Mouse (Mus musculus) MEL (cell line): ENCODE results near the gene Zbtb43. TPM values are rescaled to one million over a fixed set of nuclear protein-coding genes. Genes with fewer than 3 reads are reported as not detected.
A peak's percentile ranks its signal among the peaks of the same experiment; 100 is the strongest.

Source experiments
- DNase-seq: peaks from one replicate; pipeline ENCODE4 v3.0.0; 2011; ENCODE audit warnings: low read depth, low spot score
- H3K27ac ChIP-seq: 2 replicates; pipeline ENCODE4 v1.5.1; 2012; ENCODE audit warnings: low read depth, mild to moderate bottlenecking, control low read depth, low read length, moderate library complexity; ENCODE audit not compliant: control insufficient read depth
- H3K27me3 ChIP-seq, 2 experiments: fragments of 150-350 bp in 1 of 2; sonication (generic) in 1 of 2; 2 replicates each; pipeline ENCODE4 v1.6.1; 2012; ENCODE audit warnings: low read length in 2 of 2, mild to moderate bottlenecking in 2 of 2, improper control_type of control experiment in 1 of 2, moderate library complexity in 1 of 2; ENCODE audit not compliant: insufficient read depth in 2 of 2, control insufficient read depth in 1 of 2
- H3K36me3 ChIP-seq, 2 experiments: 2 replicates each; pipeline ENCODE4 v1.6.1; 2012 to 2014; ENCODE audit warnings: low read length in 2 of 2, improper control_type of control experiment in 1 of 2, inconsistent platforms in 1 of 2, mild to moderate bottlenecking in 1 of 2; ENCODE audit not compliant: insufficient read depth in 2 of 2, control insufficient read depth in 1 of 2
- H3K4me1 ChIP-seq, 2 experiments: fragments of 150-350 bp in 1 of 2; sonication (generic) in 1 of 2; 2 replicates each; pipeline ENCODE4 v1.6.1; 2012; ENCODE audit warnings: low read length in 2 of 2, improper control_type of control experiment in 1 of 2, mild to moderate bottlenecking in 1 of 2; ENCODE audit not compliant: insufficient read depth in 2 of 2, control insufficient read depth in 1 of 2
- H3K4me3 ChIP-seq, 2 experiments: fragments of 150-350 bp in 1 of 2; sonication (generic) in 1 of 2; 2 replicates each; pipeline ENCODE4 v1.5.1; 2012; ENCODE audit warnings: low read depth in 2 of 2, low read length in 2 of 2, mild to moderate bottlenecking in 2 of 2, moderate library complexity in 2 of 2, control low read depth in 1 of 2, improper control_type of control experiment in 1 of 2; ENCODE audit not compliant: control insufficient read depth in 1 of 2, insufficient read depth in 1 of 2
- H3K79me2 ChIP-seq: 2 replicates; pipeline ENCODE4 v1.6.1; 2012; ENCODE audit warnings: mild to moderate bottlenecking, low read length, moderate library complexity; ENCODE audit not compliant: control insufficient read depth, poor library complexity, insufficient read depth
- H3K9ac ChIP-seq: 2 replicates; pipeline ENCODE4 v1.6.1; 2012; ENCODE audit warnings: low read depth, mild to moderate bottlenecking, control low read depth, low read length, moderate library complexity; ENCODE audit not compliant: control insufficient read depth, poor library complexity, severe bottlenecking
- H3K9me3 ChIP-seq: fragments of 150-350 bp; sonication (generic); replicated peaks from 2 replicates; pipeline ENCODE4 v1.6.1; 2012; ENCODE audit warnings: mild to moderate bottlenecking, low read length, improper control_type of control experiment, moderate library complexity; ENCODE audit not compliant: insufficient read depth
- BHLHE40 ChIP-seq: IDR thresholded peaks from 2 replicates; pipeline ENCODE4 v1.6.1; 2012; ENCODE audit warnings: low read depth, mild to moderate bottlenecking, inconsistent platforms, low read length, improper control_type of control experiment, borderline replicate concordance
- CHD2 ChIP-seq: IDR thresholded peaks from 2 replicates; pipeline ENCODE4 v1.6.1; 2011; ENCODE audit warnings: low read length, improper control_type of control experiment
- CTCF ChIP-seq, 3 experiments: IDR thresholded peaks in 2 of 3; conservative IDR thresholded peaks in 1 of 3; 2 replicates each; pipeline ENCODE4 v1.5.1; 2011 to 2012; ENCODE audit warnings: low read length in 3 of 3, low read depth in 2 of 3, mild to moderate bottlenecking in 2 of 3, improper control_type of control experiment in 1 of 3, inconsistent platforms in 1 of 3, mixed read lengths in 1 of 3, moderate library complexity in 1 of 3; ENCODE audit not compliant: control insufficient read depth in 1 of 3, insufficient read depth in 1 of 3, poor library complexity in 1 of 3, severe bottlenecking in 1 of 3
- E2F4 ChIP-seq: IDR thresholded peaks from 2 replicates; pipeline ENCODE4 v1.6.1; 2011; ENCODE audit warnings: low read depth, low read length, improper control_type of control experiment, borderline replicate concordance
- ELF1 ChIP-seq: IDR thresholded peaks from 2 replicates; pipeline ENCODE4 v1.6.1; 2014; ENCODE audit warnings: low read depth, mild to moderate bottlenecking, inconsistent platforms, low read length, improper control_type of control experiment, moderate library complexity
- EP300 ChIP-seq, 2 experiments: IDR thresholded peaks; 2 replicates each; pipeline ENCODE4 v1.6.1; 2011; ENCODE audit warnings: improper control_type of control experiment in 2 of 2, low read length in 2 of 2, low read depth in 1 of 2, mild to moderate bottlenecking in 1 of 2
- ETS1 ChIP-seq: IDR thresholded peaks from 2 replicates; pipeline ENCODE4 v1.6.1; 2012; ENCODE audit warnings: low read depth, mild to moderate bottlenecking, inconsistent platforms, low read length, improper control_type of control experiment, moderate library complexity
- GABPA ChIP-seq: IDR thresholded peaks from 2 replicates; pipeline ENCODE4 v1.6.1; 2012; ENCODE audit warnings: low read depth, mild to moderate bottlenecking, inconsistent platforms, low read length, improper control_type of control experiment, moderate library complexity
- GATA1 ChIP-seq: IDR thresholded peaks from 2 replicates; pipeline ENCODE4 v1.6.1; 2011; ENCODE audit warnings: low read depth, low read length, improper control_type of control experiment
- HCFC1 ChIP-seq: IDR thresholded peaks from 2 replicates; pipeline ENCODE4 v1.6.1; 2012; ENCODE audit warnings: low read depth, mild to moderate bottlenecking, inconsistent platforms, low read length, improper control_type of control experiment, moderate library complexity
- JUND ChIP-seq: IDR thresholded peaks from 2 replicates; pipeline ENCODE4 v1.6.1; 2011; ENCODE audit warnings: low read depth, mild to moderate bottlenecking, improper control_type of control experiment, low read length
- KAT2A ChIP-seq: conservative IDR thresholded peaks from 2 replicates; pipeline ENCODE4 v1.6.1; 2012; ENCODE audit warnings: low read depth, low read length, improper control_type of control experiment, inconsistent platforms
- MAFK ChIP-seq: IDR thresholded peaks from 2 replicates; pipeline ENCODE4 v1.6.1; 2011; ENCODE audit warnings: low read depth, mild to moderate bottlenecking, low read length, improper control_type of control experiment, borderline replicate concordance
- MAX ChIP-seq: IDR thresholded peaks from 2 replicates; pipeline ENCODE4 v1.6.1; 2011; ENCODE audit warnings: low read length, improper control_type of control experiment
- MAZ ChIP-seq: IDR thresholded peaks from 2 replicates; pipeline ENCODE4 v1.6.1; 2012; ENCODE audit warnings: low read depth, mild to moderate bottlenecking, inconsistent platforms, low read length, improper control_type of control experiment
- MEF2A ChIP-seq: IDR thresholded peaks from 2 replicates; pipeline ENCODE4 v1.6.1; 2014; ENCODE audit warnings: low read depth, mild to moderate bottlenecking, inconsistent platforms, low read length, improper control_type of control experiment; ENCODE audit not compliant: poor library complexity, insufficient replicate concordance, severe bottlenecking; ENCODE audit errors: extremely low read depth
- MXI1 ChIP-seq: IDR thresholded peaks from 2 replicates; pipeline ENCODE4 v1.6.1; 2011; ENCODE audit warnings: mild to moderate bottlenecking, low read depth, low read length, improper control_type of control experiment
- MYB ChIP-seq: IDR thresholded peaks from 2 replicates; pipeline ENCODE4 v1.6.1; 2011; ENCODE audit warnings: mild to moderate bottlenecking, low read depth, low read length, improper control_type of control experiment
- MYC ChIP-seq: IDR thresholded peaks from 2 replicates; pipeline ENCODE4 v1.6.1; 2011; ENCODE audit warnings: low read depth, mild to moderate bottlenecking, low read length, improper control_type of control experiment, moderate library complexity
- NRF1 ChIP-seq: IDR thresholded peaks from 2 replicates; pipeline ENCODE4 v1.6.1; 2014; ENCODE audit warnings: low read depth, mild to moderate bottlenecking, inconsistent platforms, low read length, improper control_type of control experiment, moderate library complexity; ENCODE audit not compliant: poor library complexity, insufficient read depth, severe bottlenecking
- POLR2A ChIP-seq, 2 experiments: IDR thresholded peaks; 2 replicates each; pipeline ENCODE4 v1.6.1; 2011 to 2012; ENCODE audit warnings: low read length in 2 of 2, mild to moderate bottlenecking in 2 of 2, control low read depth in 1 of 2, improper control_type of control experiment in 1 of 2, low read depth in 1 of 2, moderate library complexity in 1 of 2; ENCODE audit not compliant: control insufficient read depth in 1 of 2, insufficient read depth in 1 of 2, poor library complexity in 1 of 2
- POLR2AphosphoS2 ChIP-seq: IDR thresholded peaks from 2 replicates; pipeline ENCODE4 v1.6.1; 2011; ENCODE audit warnings: low read length, improper control_type of control experiment
- POLR2AphosphoS5 ChIP-seq: IDR thresholded peaks from 2 replicates; pipeline ENCODE4 v1.6.1; 2012; ENCODE audit warnings: low read depth, borderline replicate concordance, mild to moderate bottlenecking, inconsistent platforms, low read length, moderate library complexity, mixed read lengths
- RAD21 ChIP-seq: IDR thresholded peaks from 2 replicates; pipeline ENCODE4 v1.6.1; 2011; ENCODE audit warnings: mild to moderate bottlenecking, low read depth, low read length, improper control_type of control experiment
- RCOR1 ChIP-seq: IDR thresholded peaks from 2 replicates; pipeline ENCODE4 v1.6.1; 2012; ENCODE audit warnings: low read depth, mild to moderate bottlenecking, inconsistent platforms, low read length, improper control_type of control experiment
- SIN3A ChIP-seq: IDR thresholded peaks from 2 replicates; pipeline ENCODE4 v1.6.1; 2012; ENCODE audit warnings: low read length, improper control_type of control experiment, inconsistent platforms
- SMC3 ChIP-seq: IDR thresholded peaks from 2 replicates; pipeline ENCODE4 v1.6.1; 2011; ENCODE audit warnings: low read depth, low read length, improper control_type of control experiment
- TAL1 ChIP-seq: IDR thresholded peaks from 2 replicates; pipeline ENCODE4 v1.6.1; 2012; ENCODE audit warnings: mild to moderate bottlenecking, inconsistent platforms, low read length, moderate library complexity, mixed read lengths
- TBP ChIP-seq: IDR thresholded peaks from 2 replicates; pipeline ENCODE4 v1.8.0; 2011; ENCODE audit warnings: low read depth, low read length, improper control_type of control experiment
- TCF12 ChIP-seq: IDR thresholded peaks from 2 replicates; pipeline ENCODE4 v1.6.1; 2014; ENCODE audit warnings: low read depth, mild to moderate bottlenecking, inconsistent platforms, low read length, improper control_type of control experiment, moderate library complexity
- UBTF ChIP-seq: IDR thresholded peaks from 2 replicates; pipeline ENCODE4 v1.6.1; 2012; ENCODE audit warnings: low read depth, mild to moderate bottlenecking, inconsistent platforms, low read length, improper control_type of control experiment, moderate library complexity, borderline replicate concordance; ENCODE audit not compliant: insufficient read depth
- USF1 ChIP-seq: IDR thresholded peaks from 2 replicates; pipeline ENCODE4 v1.6.1; 2014; ENCODE audit warnings: low read depth, mild to moderate bottlenecking, inconsistent platforms, low read length, improper control_type of control experiment, moderate library complexity
- USF2 ChIP-seq, 2 experiments: IDR thresholded peaks; 2 replicates each; pipeline ENCODE4 v1.6.1; 2011 to 2012; ENCODE audit warnings: improper control_type of control experiment in 2 of 2, low read length in 2 of 2, borderline replicate concordance in 1 of 2, inconsistent platforms in 1 of 2, low read depth in 1 of 2, mild to moderate bottlenecking in 1 of 2; ENCODE audit not compliant: insufficient read depth in 1 of 2
- ZC3H11A ChIP-seq: IDR thresholded peaks from 2 replicates; pipeline ENCODE4 v1.6.1; 2012; ENCODE audit warnings: low read depth, mild to moderate bottlenecking, inconsistent platforms, low read length, improper control_type of control experiment
- ZKSCAN1 ChIP-seq: IDR thresholded peaks from 2 replicates; pipeline ENCODE4 v1.6.1; 2012; ENCODE audit warnings: low read depth, mild to moderate bottlenecking, inconsistent platforms, low read length, improper control_type of control experiment, moderate library complexity
- ZMIZ1 ChIP-seq: IDR thresholded peaks from 2 replicates; pipeline ENCODE4 v1.6.1; 2012; ENCODE audit warnings: low read depth, mild to moderate bottlenecking, inconsistent platforms, low read length, improper control_type of control experiment, moderate library complexity
- ZNF384 ChIP-seq: IDR thresholded peaks from 2 replicates; pipeline ENCODE4 v1.6.1; 2012; ENCODE audit warnings: low read depth, mild to moderate bottlenecking, inconsistent platforms, low read length, improper control_type of control experiment
- polyA plus RNA-seq, 2 experiments: library from polyadenylated mRNA; stranded (reverse) in 1 of 2; unstranded in 1 of 2; fragments of >175 nt in 1 of 2; fragments of >200 nt in 1 of 2; gene quantifications; 2 replicates each; pipeline versions ENCODE4 v1.2.1 to v1.2.4; 2012; ENCODE audit warnings: low replicate concordance in 2 of 2, low read depth in 1 of 2; ENCODE audit not compliant: insufficient read length in 2 of 2, insufficient read depth in 1 of 2, missing spikeins in 1 of 2
- total RNA-seq: library from RNA; depleted of rRNA; stranded (reverse); fragments of 300-350 nt; gene quantifications from 2 replicates; pipeline ENCODE4 v1.2.3, GENCODE M21; 2012

Zbtb43 gene
- total and polyA plus RNA-seq, 3 experiments = 15.5 to 17.7 TPM; not detected in 1

DNA sequence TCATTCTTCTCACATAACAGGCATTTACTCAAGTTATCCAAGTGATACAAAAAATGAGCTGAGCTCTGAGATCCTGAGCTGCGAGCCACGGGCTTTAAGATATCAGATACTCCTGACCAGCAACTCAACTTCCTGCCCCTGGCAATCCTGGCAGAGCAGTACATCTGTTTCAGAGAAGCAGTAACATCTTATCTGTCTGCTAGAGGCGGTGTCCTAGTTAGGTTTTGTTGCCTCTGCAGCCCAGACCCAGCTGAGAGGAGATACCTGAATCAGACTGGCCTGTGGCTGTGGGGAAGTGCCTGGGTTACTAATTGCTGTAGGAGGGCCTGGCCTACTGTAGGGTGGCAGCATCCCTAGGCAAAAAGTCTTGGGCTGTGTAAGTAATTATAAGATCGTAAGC lies 8.7 kb downstream of the Zbtb43 start:
- Histone ChIP-seq H3K36me3 (peaks cover 2 to 17% of the 10 kb centered on the region in 2 experiments), H3K4me3 (no peak overlapping the region), H3K27ac (peak overlapping the region; percentile 17; the same call in 1 of the 2 replicates), H3K9ac (no peak overlapping the region), H3K9me3 (no peaks in the 10 kb centered on the region), H3K4me1 (peaks cover 9 to 14% of the 10 kb centered on the region in 2 experiments), H3K27me3 (no peaks in the 10 kb centered on the region), H3K79me2 (peaks cover 8% of the 10 kb centered on the region; the same call in 1 of the 2 replicates)
- peak; percentile 83 for DNase-seq
- TF ChIP-seq TBP = peak; percentile 76
- TF ChIP-seq JUND = no peak
- TF ChIP-seq E2F4 = no peak
- no peak for TF ChIP-seq KAT2A
- TF ChIP-seq MYB = 0 out of 2 replicates have a peak, but pooled peaks have one; percentile 9
- no peak for TF ChIP-seq UBTF
- TF ChIP-seq ELF1 = 0 out of 2 replicates have a peak, but pooled peaks have one; percentile 31
- no peak for TF ChIP-seq USF1
- peak; percentile 58; the same call in 1 of the 2 replicates for TF ChIP-seq MXI1
- no peak for TF ChIP-seq POLR2A (IDR thresholded peaks at IDR 0.05; ENCODE audit: control insufficient read depth in 1 of 2, insufficient read depth in 1 of 2, low read depth in 1 of 2, low read length in 2 of 2, poor library complexity in 1 of 2)
- peak; percentile 82 for TF ChIP-seq RCOR1
- 0 out of 2 replicates have a peak, but pooled peaks have one; percentile 29 for TF ChIP-seq HCFC1
- no peak for TF ChIP-seq POLR2AphosphoS5
- no peak for TF ChIP-seq USF2 (IDR thresholded peaks at IDR 0.05; ENCODE audit: borderline replicate concordance in 1 of 2, insufficient read depth in 1 of 2, low read depth in 1 of 2, low read length in 2 of 2)
- TF ChIP-seq MAX = 0 out of 2 replicates have a peak, but pooled peaks have one; percentile 32
- TF ChIP-seq ZMIZ1 = no peak
- peak; percentile 59 for TF ChIP-seq TAL1
- no peak for TF ChIP-seq RAD21
- no peak for TF ChIP-seq GABPA
- peak; percentile 65 for TF ChIP-seq TCF12
- no peak for TF ChIP-seq CTCF (IDR thresholded peaks at IDR 0.05 in 2 of 3, conservative IDR thresholded peaks at IDR 0.05 in 1 of 3; ENCODE audit: control insufficient read depth in 1 of 3, insufficient read depth in 1 of 3, low read depth in 2 of 3, low read length in 3 of 3, poor library complexity in 1 of 3, severe bottlenecking in 1 of 3)
- TF ChIP-seq BHLHE40 = no peak
- no peak for TF ChIP-seq CHD2
- TF ChIP-seq MEF2A = no peak
- TF ChIP-seq ZNF384 = 0 out of 2 replicates have a peak, but pooled peaks have one; percentile 37
- TF ChIP-seq ZKSCAN1 = no peak
- TF ChIP-seq ETS1 = peak; percentile 93
- TF ChIP-seq MAFK = no peak
- no peak for TF ChIP-seq ZC3H11A
- TF ChIP-seq NRF1 = no peak
- TF ChIP-seq SMC3 = no peak
- peak; percentile 91 for TF ChIP-seq SIN3A
- TF ChIP-seq MAZ = 0 out of 2 replicates have a peak, but pooled peaks have one; percentile 27
- peak; percentile 72 to 80 for TF ChIP-seq EP300 (IDR thresholded peaks at IDR 0.05; ENCODE audit: low read depth in 1 of 2, low read length in 2 of 2)
- TF ChIP-seq GATA1 = peak; percentile 83
- TF ChIP-seq POLR2AphosphoS2 = no peak
- no peak for TF ChIP-seq MYC
